Mouse (Mus musculus) gastrocnemius, adult 2 months (tissue): ENCODE data around the gene Gm42906. TPM values are rescaled to one million over a fixed set of nuclear protein-coding genes. Genes with fewer than 3 reads are reported as not detected.

Experiments
- DNase-seq: peaks from one replicate; pipeline ENCODE4 v3.0.0; 2022
- H3K27ac ChIP-seq: fragments of 200-600 bp; 2 replicates; pipeline ENCODE4 v1.8.1; 2022; ENCODE audit warnings: mild to moderate bottlenecking
- H3K4me3 ChIP-seq: fragments of 200-600 bp; 2 replicates; pipeline ENCODE4 v1.8.1; 2022; ENCODE audit warnings: mild to moderate bottlenecking, moderate library complexity
- CTCF ChIP-seq: fragments of 200-600 bp; IDR thresholded peaks from 2 replicates; pipeline ENCODE4 v1.8.1; 2022; ENCODE audit warnings: antibody characterized with exemption, mild to moderate bottlenecking, moderate library complexity
- intact Hi-C: fragments of 180-260 bp; cut with DNase I; formaldehyde crosslinking; loops from one replicate; pipeline ENCODE4 v1.15.1; 2025
- total RNA-seq, 2 experiments: library from RNA; stranded (reverse); gene quantifications; 2 replicates each; pipeline ENCODE4 v1.2.3; 2021

The Gm42906 gene
- total RNA-seq, 2 experiments from 2014 or later: 1.1 to 1.3 TPM

GRCm38 (mm10) chr5:151020031-151020820, 407.7 kb downstream of the Gm42906 start:
- Histone ChIP-seq H3K27ac (0 out of 2 replicates have a peak overlapping the region, but pooled peaks have one; percentile 13), H3K4me3 (peak overlapping the region; percentile 26; the same call in 1 of the 2 replicates)
- TF ChIP-seq CTCF: no peak
- DNase-seq: no peak
- intact Hi-C loops: no loop called here

GRCm38 (mm10) chr5:151018959-151019358, 409.0 kb downstream of the Gm42906 start:
- Histone ChIP-seq H3K4me3 (no peak overlapping the region), H3K27ac (no peak overlapping the region)
- DNase-seq: no peak
- intact Hi-C loops: no loop called here
- no peak for TF ChIP-seq CTCF

- H3K27ac ChIP-seq: no peak overlapping the region
- no peak for DNase-seq
- H3K4me3 ChIP-seq: no peak overlapping the region
- intact Hi-C loops: no loop called here
- no peak for TF ChIP-seq CTCF
Measured at GRCm38 (mm10) chr5:151018450-151018849, 409.5 kb downstream of the Gm42906 start.

Other genes with a start within 250 kb of the Gm42906 start
- gene Stard13, start 194.3 kb downstream of the Gm42906 start, total RNA-seq: 1 to 10 TPM; 6.7 to 7.4 TPM
- not detected for gene Vmn2r18, start 177.9 kb upstream of the Gm42906 start, total RNA-seq
- 1 to 10 TPM; 2.4 to 3.1 TPM for gene Rfc3, start 223.1 kb upstream of the Gm42906 start, total RNA-seq